Mouse (Mus musculus): ENCODE measurements around the gene Map4k4. TPM values are rescaled to one million over a fixed set of nuclear protein-coding genes. Genes with fewer than 3 reads are reported as not detected.

Map4k4 gene
- total RNA-seq, 2 experiments from 2014 or later, result 108 to 109 TPM

GRCm38 (mm10) chr1:39936332-39936802 lies 35.7 kb downstream of the Map4k4 start:
- DNase-seq, result peak; percentile 89 to 92

- DNase-seq, result no peak
Observed at GRCm38 (mm10) chr1:39936934-39937333, 36.2 kb downstream of the Map4k4 start.

DNA sequence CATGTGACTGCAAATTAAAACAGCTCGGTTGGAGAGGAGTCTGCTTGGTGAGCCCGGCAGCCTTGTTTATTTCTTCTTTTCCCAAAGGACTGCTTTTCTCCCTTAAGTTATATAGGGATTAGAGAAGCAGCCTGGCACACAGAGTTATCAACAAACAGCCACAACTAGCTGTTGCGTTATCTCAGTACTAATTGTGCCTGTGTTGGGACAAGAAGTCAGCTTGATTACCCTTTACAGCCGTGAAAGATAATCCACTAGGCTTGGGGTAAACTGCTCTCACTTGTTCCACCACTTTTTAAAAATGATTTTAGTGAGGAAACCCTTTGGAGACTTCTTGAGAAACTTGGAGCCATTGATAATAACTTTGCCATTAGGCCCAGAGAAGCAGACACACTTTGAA lies 36.9 kb downstream of the Map4k4 start:
- DNase-seq, result no peak

DNA sequence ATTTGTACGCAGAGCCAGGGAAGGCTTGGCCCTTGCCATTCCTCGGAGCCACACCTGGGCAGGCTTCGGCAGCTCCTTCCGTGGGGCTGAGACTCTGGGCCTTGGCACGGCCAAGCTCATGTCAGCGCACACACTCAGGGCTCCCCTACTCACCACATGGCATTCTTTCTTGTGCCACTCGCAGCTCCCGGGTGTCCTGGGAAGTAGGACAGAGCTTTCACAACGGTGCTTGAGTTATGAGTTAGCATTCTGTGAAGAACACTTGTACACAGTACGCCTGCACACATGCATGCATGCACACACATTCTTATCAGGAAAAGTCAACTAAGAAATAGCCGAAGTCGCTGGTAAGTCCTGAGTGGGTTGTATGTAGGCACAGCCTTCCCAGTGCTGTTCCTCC lies 38.7 kb downstream of the Map4k4 start:
- DNase-seq, result no peak

- DNase-seq, result no peak
Observed at GRCm38 (mm10) chr1:39940342-39940741, 39.6 kb downstream of the Map4k4 start.

DNA sequence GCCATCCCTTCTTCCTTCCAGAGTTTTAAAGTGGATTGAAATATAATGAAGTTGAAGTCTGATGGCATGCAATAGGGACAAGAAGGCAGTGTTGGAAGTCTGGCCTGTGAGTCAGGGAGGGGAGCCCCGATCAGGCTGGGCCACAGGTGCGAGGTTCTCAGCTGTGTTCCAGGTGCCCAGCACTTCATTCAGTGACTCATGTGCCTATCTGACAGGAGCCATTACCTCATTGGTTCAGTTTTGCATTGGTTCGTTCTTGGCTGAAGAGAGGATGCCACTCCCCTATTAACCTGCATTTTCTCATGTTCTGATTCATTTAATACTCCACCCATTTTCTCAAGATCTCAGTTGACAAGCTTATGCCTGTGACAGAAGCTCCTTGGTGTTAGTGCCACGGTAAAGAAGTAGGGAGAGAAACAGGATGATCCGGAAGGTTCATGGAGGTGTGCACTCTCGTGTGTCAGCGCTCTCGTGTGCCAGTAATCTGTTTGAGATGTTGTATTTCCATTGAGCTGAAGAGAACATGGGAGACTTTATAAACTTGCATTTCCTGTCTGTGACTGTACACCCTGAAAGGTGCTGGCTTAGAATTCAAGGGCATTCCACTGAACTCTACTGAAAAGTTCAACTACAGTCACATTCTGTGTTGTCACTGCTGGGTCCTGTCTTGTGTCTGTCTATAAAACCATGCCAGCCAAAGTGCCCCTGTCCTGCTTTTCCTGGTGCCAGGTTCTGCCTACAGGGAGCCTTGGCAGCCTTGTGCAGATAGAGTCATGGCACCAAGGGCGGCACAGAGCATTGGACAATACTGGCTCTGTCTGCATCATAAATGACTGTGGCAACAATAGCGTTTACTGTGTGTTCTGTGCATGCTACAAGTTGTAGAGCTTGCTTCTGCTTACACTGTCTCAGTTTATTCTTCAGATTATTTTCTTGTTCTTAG lies 40.8 kb downstream of the Map4k4 start:
- peak in 1 of 2 experiments; percentile 71 for DNase-seq

- DNase-seq, result no peak
Observed at GRCm38 (mm10) chr1:39942935-39943334, 42.2 kb downstream of the Map4k4 start.

GRCm38 (mm10) chr1:39944306-39944971 lies 43.7 kb downstream of the Map4k4 start:
- DNase-seq, result no peak

GRCm38 (mm10) chr1:39944972-39945323 lies 44.2 kb downstream of the Map4k4 start:
- DNase-seq, result no peak

DNA sequence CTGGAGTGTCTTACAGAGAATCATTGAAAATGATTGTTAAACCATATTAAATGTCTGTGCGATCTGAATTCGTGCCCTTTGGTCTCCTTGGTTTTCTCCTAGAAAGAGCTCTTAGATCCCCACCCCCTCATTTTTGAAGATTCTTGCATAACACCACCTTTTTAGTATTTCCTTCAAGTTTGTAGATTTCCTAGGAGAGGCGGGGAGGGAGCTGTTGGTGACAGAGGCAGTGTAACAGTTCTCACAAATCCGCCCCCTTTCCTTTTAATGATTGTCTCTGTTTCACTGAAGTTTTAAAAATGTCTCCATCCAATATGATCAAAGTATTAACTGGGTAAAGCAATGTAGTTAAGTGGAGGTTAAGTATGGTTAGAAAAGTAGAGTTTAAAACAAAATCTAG lies 45.7 kb downstream of the Map4k4 start:
- no peak for DNase-seq

DNA sequence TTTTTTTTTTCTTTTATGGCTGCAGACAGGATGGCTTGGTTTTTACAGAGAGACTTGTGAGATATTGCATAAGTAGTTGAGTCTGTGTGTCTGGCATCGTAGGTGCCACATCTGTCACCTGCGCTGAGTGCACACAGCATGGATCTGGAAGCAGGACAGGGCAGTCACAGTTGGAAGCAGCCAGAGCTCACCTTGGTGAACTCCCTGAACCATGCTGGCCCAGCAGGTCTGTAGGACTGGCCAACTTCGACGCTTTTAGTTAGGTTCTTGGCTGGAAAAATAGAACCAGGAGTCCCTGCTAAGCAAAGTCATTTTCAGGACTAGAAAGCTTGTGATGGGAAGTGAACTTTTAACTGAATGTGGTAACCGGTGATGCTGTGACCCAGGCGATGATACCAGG lies 46.5 kb downstream of the Map4k4 start:
- DNase-seq, result no peak

DNA sequence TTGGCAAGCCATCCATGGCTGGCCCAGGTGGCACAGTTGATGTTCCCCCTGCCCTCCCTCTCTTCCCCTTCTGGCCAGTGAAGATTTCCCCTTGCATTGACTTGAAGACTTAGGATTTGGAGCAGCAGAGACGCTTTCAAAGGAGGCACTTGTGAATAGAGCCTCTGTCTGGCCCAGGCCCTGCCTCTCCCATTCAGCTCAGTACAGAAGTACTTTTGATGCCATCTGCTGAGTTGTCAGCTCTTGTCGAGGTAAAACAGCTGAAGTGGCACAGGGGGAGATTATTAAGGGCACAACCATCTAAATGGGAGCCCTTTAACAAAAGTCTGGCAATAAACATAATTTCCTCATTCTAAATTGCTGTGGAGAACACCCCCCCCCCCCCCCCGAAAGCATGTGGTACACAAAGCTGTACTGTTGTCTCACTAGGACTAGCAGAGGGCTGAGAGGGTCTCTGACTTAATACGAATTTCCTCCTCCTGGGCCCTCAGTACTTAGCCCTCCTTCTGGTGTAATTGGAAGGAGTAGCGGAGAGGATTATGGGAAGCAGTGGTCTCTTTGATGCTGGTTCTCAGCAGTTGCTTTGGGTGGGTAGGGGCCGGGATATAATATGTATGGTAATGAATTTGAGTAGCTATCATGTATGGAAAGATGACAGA lies 47.1 kb downstream of the Map4k4 start:
- no peak for DNase-seq

DNA sequence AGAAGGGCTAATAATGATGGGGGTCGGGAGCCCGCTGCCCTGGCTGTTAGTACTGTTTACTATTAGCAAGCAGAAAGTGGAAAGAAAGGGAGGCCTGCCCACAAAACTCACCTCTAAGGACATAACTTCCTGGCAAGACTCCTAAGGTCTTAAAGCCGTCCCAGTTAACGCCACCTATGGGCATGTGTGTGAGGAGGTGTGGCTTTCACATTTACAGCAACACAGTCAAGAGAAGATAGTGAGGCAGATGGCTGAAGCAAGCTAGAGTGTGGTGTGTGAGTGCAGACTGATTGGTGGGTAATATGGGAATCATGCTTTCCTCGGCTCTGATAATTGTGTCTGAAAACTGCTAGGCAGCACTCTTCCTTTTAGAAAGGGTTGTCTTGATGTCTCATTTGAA lies 48.5 kb downstream of the Map4k4 start:
- DNase-seq, result no peak

DNA sequence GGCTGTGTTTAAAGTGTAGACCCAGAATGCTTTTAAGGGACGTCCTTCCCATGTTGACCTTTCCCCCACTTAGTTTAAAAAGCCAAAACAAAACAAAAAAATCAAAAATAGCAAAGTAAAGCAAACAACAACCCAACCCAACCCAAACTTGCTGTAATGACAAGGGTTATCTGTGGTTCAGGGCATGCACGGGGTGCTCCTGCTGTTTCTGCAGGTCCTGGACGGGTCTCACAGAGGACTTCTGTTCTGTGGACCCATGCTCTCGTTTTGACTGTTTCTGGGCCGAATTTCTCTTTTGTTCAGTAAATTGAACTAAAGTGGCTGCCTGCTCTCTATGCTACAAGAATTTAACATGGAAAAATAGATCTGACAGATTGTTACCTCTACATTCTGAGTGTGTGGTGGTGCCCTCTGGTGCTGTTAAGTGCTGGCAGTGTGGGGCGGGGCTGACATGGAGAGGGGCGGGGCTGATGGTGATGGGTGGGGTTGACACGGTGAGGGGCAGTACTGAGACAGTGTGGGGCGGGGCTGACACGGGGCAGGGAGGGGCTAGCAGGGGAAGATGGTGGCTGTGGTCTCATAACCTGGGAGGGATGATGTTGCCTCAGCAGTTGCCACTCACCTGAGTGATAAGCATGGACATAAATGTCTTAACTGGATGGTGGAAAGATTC lies 49.2 kb downstream of the Map4k4 start:
- no peak for DNase-seq

- DNase-seq, result peak in 1 of 2 experiments; percentile 59
Observed at GRCm38 (mm10) chr1:39950590-39950989, 49.9 kb downstream of the Map4k4 start.

GRCm38 (mm10) chr1:39954652-39955051 lies 53.9 kb downstream of the Map4k4 start:
- no peak for DNase-seq

DNA sequence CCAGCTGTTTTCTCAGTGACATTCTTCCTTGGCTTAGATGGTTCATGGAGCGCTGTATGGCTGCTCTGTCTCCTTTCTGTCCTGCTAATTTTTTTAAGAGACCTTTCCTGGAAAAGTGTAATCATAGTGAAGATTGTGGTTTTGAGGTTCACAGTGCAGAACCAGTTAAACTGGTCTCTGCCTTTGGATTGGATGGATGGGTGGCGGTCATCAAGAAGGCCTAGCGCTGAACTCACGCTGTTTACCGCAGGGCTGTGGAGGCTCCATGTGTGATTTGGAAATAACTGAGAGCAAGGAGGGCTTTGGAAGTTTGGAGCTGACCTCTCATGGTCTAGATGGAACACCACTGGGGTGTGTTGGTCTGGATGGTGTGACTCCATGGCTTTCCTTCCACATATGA lies 56.0 kb downstream of the Map4k4 start:
- no peak for DNase-seq

DNA sequence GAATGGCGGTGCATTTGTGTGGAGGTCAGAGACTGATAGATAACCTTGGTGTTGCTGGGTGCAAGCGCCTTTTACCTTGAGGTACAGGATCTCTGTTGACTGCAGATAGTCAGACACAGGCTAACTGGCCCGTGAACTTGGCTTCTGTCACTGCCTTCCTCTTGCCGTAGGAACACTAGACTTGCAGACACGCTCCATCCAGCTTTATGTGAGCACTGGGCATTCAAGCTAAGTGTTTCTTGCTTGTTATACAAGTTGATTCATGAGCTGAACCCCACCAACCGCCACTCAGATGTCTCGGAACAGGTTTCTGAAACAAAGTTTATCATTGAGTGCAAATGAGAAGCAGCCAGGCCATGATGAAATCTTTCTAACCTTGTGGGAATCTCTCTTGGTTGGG lies 57.3 kb downstream of the Map4k4 start:
- no peak for DNase-seq

- DNase-seq, result no peak
Observed at GRCm38 (mm10) chr1:39960623-39961022, 59.9 kb downstream of the Map4k4 start.

DNA sequence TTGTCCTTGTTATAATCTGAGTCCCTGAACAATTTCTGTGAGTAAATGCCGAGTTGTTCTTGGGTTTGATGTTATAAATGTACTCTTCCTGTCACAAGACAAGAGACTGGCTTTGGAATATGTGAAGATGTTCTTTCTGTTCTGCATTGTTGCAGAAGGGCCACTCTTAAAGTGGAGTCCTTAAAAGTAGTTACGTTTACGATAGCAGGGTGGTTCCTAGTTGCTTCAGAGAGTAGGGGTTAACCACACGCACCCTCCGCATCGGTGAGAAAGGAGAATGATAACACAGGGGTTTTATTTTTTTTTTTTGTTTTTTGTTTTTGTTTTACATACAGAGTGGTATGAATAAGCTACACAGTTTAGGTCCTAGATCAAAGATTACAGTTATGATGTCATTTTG lies 60.4 kb downstream of the Map4k4 start:
- no peak for DNase-seq

DNA sequence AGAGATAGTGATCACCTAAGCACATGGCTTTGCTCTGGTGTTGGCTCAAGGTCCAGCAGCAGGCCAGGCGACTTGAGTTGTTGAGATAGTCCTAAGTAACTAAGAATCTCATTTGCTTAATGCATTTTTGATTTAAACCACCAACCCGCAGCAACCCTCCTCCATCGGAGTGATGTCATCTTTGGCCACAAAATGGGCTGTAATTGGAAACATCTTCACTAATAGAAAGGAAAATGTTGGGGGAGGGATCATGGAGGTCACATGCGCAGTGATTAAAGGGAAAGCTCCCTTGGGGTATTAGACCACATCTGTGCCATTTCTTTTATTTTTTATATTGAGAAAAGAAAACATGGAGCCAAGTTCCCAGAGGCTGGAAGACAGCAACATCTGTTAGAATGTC lies 61.6 kb downstream of the Map4k4 start:
- peak in 1 of 2 experiments; percentile 48 for DNase-seq

- DNase-seq, result no peak
Observed at GRCm38 (mm10) chr1:39962840-39963239, 62.1 kb downstream of the Map4k4 start.

All from heart, adult 18-20 months (tissue).